Comparison of ENCODE assay signal across 11 mouse cellular contexts in the genomic region with DNA sequence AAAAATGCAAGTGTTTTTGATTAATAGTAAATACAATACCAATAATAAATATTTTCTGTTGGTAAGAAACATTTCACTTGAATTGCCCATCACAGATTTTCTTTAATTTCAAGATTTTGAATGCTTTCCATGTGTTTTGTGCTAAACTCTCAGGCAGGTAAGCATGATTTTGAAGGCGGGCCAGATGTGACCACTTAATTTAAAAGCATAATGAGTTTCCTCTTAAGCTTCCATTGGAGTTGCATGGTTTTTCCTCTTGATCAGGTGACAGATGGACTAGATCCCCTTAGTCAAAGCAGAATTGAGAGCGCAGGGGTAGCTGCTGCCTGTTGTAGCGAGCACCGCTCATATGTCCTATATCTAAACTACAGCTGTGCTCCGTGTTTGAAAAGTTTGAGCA. TPM values are rescaled to one million over a fixed set of nuclear protein-coding genes. Genes with fewer than 3 reads are reported as not detected.
ATAC-seq lines count a peak whose summit lies in the region.
"Had no signal": no experiment of that assay in that cellular context is flagged by ENCODE, and none has a peak within 500 bp of the region (broad histone marks: within the 10 kb centered on the region; RNA-seq: fewer than 3 reads in every experiment).

A gene (plus strand): TSS at position 301 of the 400 bp plus-strand sequence.

- no peaks in the 10 kb centered on the region for H3K36me3 ChIP-seq in midbrain, embryonic 12.5 days
- no peaks in the 10 kb centered on the region for H3K36me3 ChIP-seq in midbrain, embryonic 13.5 days
- H3K36me3 ChIP-seq: G1E had no signal

- no peaks in the 10 kb centered on the region for H3K9me3 ChIP-seq in midbrain, embryonic 12.5 days
- H3K9me3 ChIP-seq in midbrain, embryonic 13.5 days: no peaks in the 10 kb centered on the region
- H3K9me3 ChIP-seq: G1E had no signal

- no peak within 1 kb of the TSS for H3K27ac ChIP-seq in midbrain, embryonic 12.5 days (replicated peaks)
- H3K27ac ChIP-seq in midbrain, embryonic 13.5 days: no peak within 1 kb of the TSS

- H3K27me3 ChIP-seq in midbrain, embryonic 12.5 days: no peaks in the 10 kb centered on the region
- H3K27me3 ChIP-seq in midbrain, embryonic 13.5 days: no peaks in the 10 kb centered on the region
- H3K27me3 ChIP-seq: CH12.LX had no signal

- no peaks in the 10 kb centered on the region for H3K4me1 ChIP-seq in midbrain, embryonic 12.5 days
- H3K4me1 ChIP-seq in midbrain, embryonic 13.5 days (replicated peaks): no peaks in the 10 kb centered on the region

- peak; percentile 58; the same call in 1 of the 2 replicates for ATAC-seq in midbrain, embryonic 12.5 days (ENCODE audit: low FRiP score, low read depth)
- no peak for ATAC-seq in midbrain, embryonic 13.5 days
- ATAC-seq: activated CD4-positive, CD25-positive, alpha-beta regulatory T cell, adult 4 months; CD4-positive, CD25-positive, alpha-beta regulatory T cell, adult 4 months; Patski had no signal

- no peak within 1 kb of the TSS for H3K4me3 ChIP-seq in midbrain, embryonic 12.5 days
- H3K4me3 ChIP-seq in midbrain, embryonic 13.5 days (replicated peaks): no peak within 1 kb of the TSS

- H3K4me2 ChIP-seq in midbrain, embryonic 12.5 days (replicated peaks): no peak within 1 kb of the TSS
- no peak within 1 kb of the TSS for H3K4me2 ChIP-seq in midbrain, embryonic 13.5 days (replicated peaks)

- 88% methylated on average over 5 of the region's 5 CpGs for WGBS in midbrain, embryonic 12.5 days
- WGBS in midbrain, embryonic 13.5 days: 87% methylated on average over 5 of the region's 5 CpGs

- H3K9ac ChIP-seq in midbrain, embryonic 12.5 days (replicated peaks): no peak within 1 kb of the TSS
- H3K9ac ChIP-seq in midbrain, embryonic 13.5 days (replicated peaks): no peak within 1 kb of the TSS

RNA-seq across cellular contexts. Expression of the gene that starts here (rescaled TPM):
- polyA plus RNA-seq in midbrain, embryonic 12.5 days (2016; fragmentation: Nextera tagmentation; extraction: Ambion mirVana): 0.45 and 0.78 TPM in 2 replicates
- polyA plus RNA-seq in midbrain, embryonic 13.5 days (2015; fragmentation: Nextera tagmentation; extraction: Ambion mirVana): not detected in 2 replicates
- polyA plus RNA-seq: activated CD4-positive, CD25-positive, alpha-beta regulatory T cell, adult 4 months; adrenal gland, adult 2 months; brain, embryonic 14.5 days; C2C12; CD4-positive, CD25-positive, alpha-beta regulatory T cell, adult 4 months; cerebellum, adult 2 months; G1E; Patski had no signal

Comparison
In these comparisons a context has a peak if more than half of its experiments do, and no peak if none do; other contexts are left out.
1. Peak in ATAC-seq in midbrain, embryonic 12.5 days; RNA of the gene not detected or under 1 TPM.